In genomic region chr12:80116206-80117112, GRCm38 (mm10) we compare ENCODE assay signal across 8 mouse cellular contexts. TPM values are rescaled to one million over a fixed set of nuclear protein-coding genes. Genes with fewer than 3 reads are reported as not detected.
DNase-seq lines count a peak whose midpoint lies in the region; ATAC-seq and TF ChIP-seq lines count a peak whose summit lies in the region.

No protein-coding gene starts in this region.

- 41% methylated on average over 18 of the region's 18 CpGs for WGBS in kidney, postnatal 0 days
- 44% methylated on average over 18 of the region's 18 CpGs for WGBS in heart, embryonic 15.5 days

- DNase-seq in kidney, postnatal 0 days (ENCODE audit: low spot score): no peak
- no peak for DNase-seq in kidney, adult 11 months
- peak; percentile 99 for DNase-seq in ZHBTc4 (ENCODE audit: low read depth, low spot score)
- DNase-seq in lung, postnatal 36 days: peak; percentile 48
- DNase-seq in left cerebral cortex, postnatal 10 days (ENCODE audit: extremely low spot score in 1 of 2, low spot score in 2 of 2): no peak
- DNase-seq in layer of hippocampus, postnatal 25 days (ENCODE audit: extremely low spot score in 1 of 2, low spot score in 1 of 2): no peak
- DNase-seq in thymus, adult 18-20 months: no peak

- 0 out of 2 replicates have a peak, but pooled peaks cover 8% of the 10 kb centered on the region for H3K4me1 ChIP-seq in kidney, postnatal 0 days (replicated peaks; ENCODE audit: insufficient read depth, low read length)
- H3K4me1 ChIP-seq in heart, embryonic 15.5 days (replicated peaks): peaks cover 20% of the 10 kb centered on the region

- no peak for ATAC-seq in kidney, postnatal 0 days (replicated peaks; ENCODE audit: low FRiP score, low read depth)
- no peak for ATAC-seq in heart, embryonic 15.5 days (replicated peaks; ENCODE audit: insufficient number of reproducible peaks, insufficient read depth, low FRiP score, low read depth)

- H3K4me2 ChIP-seq in kidney, postnatal 0 days (ENCODE audit: low read length): peak overlapping the region; percentile 79
- H3K4me2 ChIP-seq in heart, embryonic 15.5 days: peak overlapping the region; percentile 78

- peak overlapping the region; percentile 91 for H3K9ac ChIP-seq in kidney, postnatal 0 days (ENCODE audit: low read depth, low read length)
- peak overlapping the region; percentile 79 for H3K9ac ChIP-seq in heart, embryonic 15.5 days

- H3K27ac ChIP-seq in kidney, postnatal 0 days: peak overlapping the region; percentile 100
- peak overlapping the region; percentile 99 for H3K27ac ChIP-seq in heart, embryonic 15.5 days

- intact Hi-C loops in left cerebral cortex, postnatal 10 days (cut with DNase I): no loop called here

- no peaks in the 10 kb centered on the region for H3K27me3 ChIP-seq in kidney, postnatal 0 days (ENCODE audit: insufficient read depth, low read length)
- H3K27me3 ChIP-seq in heart, embryonic 15.5 days: no peaks in the 10 kb centered on the region

- H3K4me3 ChIP-seq in kidney, postnatal 0 days (replicated peaks; ENCODE audit: low read depth, low read length): peak overlapping the region; percentile 66
- peak overlapping the region; percentile 81 for H3K4me3 ChIP-seq in heart, embryonic 15.5 days

- TF ChIP-seq CTCF in kidney, postnatal 0 days (IDR thresholded peaks at IDR 0.05; ENCODE audit: low read depth): no peak

- no peaks in the 10 kb centered on the region; the same call in 1 of the 2 replicates for H3K9me3 ChIP-seq in kidney, postnatal 0 days (replicated peaks; ENCODE audit: low read length)
- no peaks in the 10 kb centered on the region for H3K9me3 ChIP-seq in heart, embryonic 15.5 days (replicated peaks)

- H3K36me3 ChIP-seq in kidney, postnatal 0 days (ENCODE audit: insufficient read depth, low read length): peaks cover 7% of the 10 kb centered on the region
- H3K36me3 ChIP-seq in heart, embryonic 15.5 days: peaks cover 9% of the 10 kb centered on the region; the same call in 1 of the 2 replicates

RNA-seq across cellular contexts. Expression of gene Zfp36l1, which starts 3.6 kb away (rescaled TPM):
- 141 and 160 TPM in 2 replicates for polyA plus RNA-seq in kidney, postnatal 0 days (2015; fragmentation: Nextera tagmentation; extraction: Ambion mirVana)
- 94.7 and 107 TPM in 2 replicates for polyA plus RNA-seq in heart, embryonic 15.5 days (2015; fragmentation: Nextera tagmentation; extraction: Ambion mirVana)
- 10 to 100 TPM; 36.4 to 46.9 TPM for total RNA-seq in left cerebral cortex, postnatal 10 days (2021)
- total RNA-seq in layer of hippocampus, postnatal 25 days (2021): 10 to 100 TPM; 37.2 to 40.8 TPM

Comparison
In these comparisons a context has a peak if more than half of its experiments do, and no peak if none do; other contexts are left out.
1. DNase-seq: peak in ZHBTc4 (single experiment) and lung, postnatal 36 days (single experiment); none in kidney, postnatal 0 days (single experiment), kidney, adult 11 months (single experiment), left cerebral cortex, postnatal 10 days (0 of 2), layer of hippocampus, postnatal 25 days (0 of 2) and thymus, adult 18-20 months (0 of 2).